Mouse (Mus musculus) embryonic facial prominence, embryonic 14.5 days (tissue): ENCODE measurements around the gene Il18. TPM values are rescaled to one million over a fixed set of nuclear protein-coding genes. Genes with fewer than 3 reads are reported as not detected.
A peak's percentile ranks its signal among the peaks of the same experiment; 100 is the strongest.

Experiments
- ATAC-seq: fragments of 200-750 bp; cut with Nextera tagmentation; 2 replicates; pipeline ENCODE4 v1.8.0; 2017; ENCODE audit warnings: low read depth, moderate number of reproducible peaks, moderate TSS enrichment
- DNase-seq: peaks from one replicate; pipeline ENCODE4 v3.0.0-alpha.2; 2015; ENCODE audit warnings: low spot score
- H3K27ac ChIP-seq: fragments of 300-500 bp; sonication (generic); replicated peaks from 2 replicates; pipeline ENCODE4 v1.5.1; 2014; ENCODE audit warnings: low read depth, mild to moderate bottlenecking, low read length, moderate library complexity
- H3K27me3 ChIP-seq: fragments of 300-500 bp; sonication (generic); replicated peaks from 2 replicates; pipeline ENCODE4 v1.6.1; 2014; ENCODE audit warnings: low read length; ENCODE audit not compliant: control insufficient read depth, insufficient read depth
- H3K36me3 ChIP-seq: fragments of 300-500 bp; sonication (generic); 2 replicates; pipeline ENCODE4 v1.6.1; 2014; ENCODE audit warnings: low read length, mixed read lengths; ENCODE audit not compliant: control insufficient read depth, insufficient read depth
- H3K4me1 ChIP-seq: fragments of 300-500 bp; sonication (generic); 2 replicates; pipeline ENCODE4 v1.6.1; 2014; ENCODE audit warnings: antibody characterized with exemption, low read length; ENCODE audit not compliant: control insufficient read depth, insufficient read depth
- H3K4me2 ChIP-seq: fragments of 300-500 bp; sonication (generic); 2 replicates; pipeline ENCODE4 v1.6.1; 2014; ENCODE audit warnings: low read depth, mild to moderate bottlenecking, low read length, moderate library complexity, mixed read lengths
- H3K4me3 ChIP-seq: fragments of 300-500 bp; sonication (generic); 2 replicates; pipeline ENCODE4 v1.5.1; 2014; ENCODE audit warnings: low read depth, mild to moderate bottlenecking, low read length
- H3K9ac ChIP-seq: fragments of 300-500 bp; sonication (generic); 2 replicates; pipeline ENCODE4 v1.6.1; 2014; ENCODE audit warnings: low read depth, mild to moderate bottlenecking, low read length, moderate library complexity, mixed read lengths
- H3K9me3 ChIP-seq: fragments of 300-500 bp; sonication (generic); 2 replicates; pipeline ENCODE4 v1.6.1; 2016; ENCODE audit warnings: low read length; ENCODE audit not compliant: control insufficient read depth
- WGBS: fragments of 180-500 bp; shearing (Covaris S2); extraction: QIAGEN DNeasy Blood & Tissue Kit; methylation state at CpG from one replicate; pipeline ENCODE4 v1.1.7; 2014; 5-methylcytosine and 5-hydroxymethylcytosine counted together
- polyA plus RNA-seq: library from polyadenylated mRNA; unstranded; fragments of >200 nt; fragmentation: Nextera tagmentation; extraction: Ambion mirVana; gene quantifications from 2 replicates; pipeline ENCODE4 v1.2.1, GENCODE M21; 2014

Gene Il18
- 6.1 and 7.7 TPM in 2 replicates for polyA plus RNA-seq

- Histone ChIP-seq H3K27me3 (no peaks in the 10 kb centered on the region), H3K36me3 (no peaks in the 10 kb centered on the region), H3K9me3 (no peaks in the 10 kb centered on the region), H3K9ac (peak within 1 kb of the TSS; percentile 34; the same call in 1 of the 2 replicates), H3K4me3 (peak within 1 kb of the TSS; percentile 19; the same call in 1 of the 2 replicates), H3K4me1 (no peaks in the 10 kb centered on the region), H3K4me2 (peak within 1 kb of the TSS; percentile 39), H3K27ac (peak within 1 kb of the TSS; percentile 8; the same call in 1 of the 2 replicates)
- WGBS, result 25% methylated on average over 12 of the region's 12 CpGs
- ATAC-seq (peak; percentile 90), DNase-seq (peak; percentile 80)
These were observed at the start of gene Il18 for GRCm38 (mm10) chr9:50554241-50555093. Gene Il18, plus strand, starts transcription at chr9:50554827.

- H3K36me3 ChIP-seq, result no peaks in the 10 kb centered on the region
- H3K4me3 ChIP-seq, result no peak overlapping the region
- no peak for DNase-seq
- H3K27ac ChIP-seq, result no peak overlapping the region
- no peak for ATAC-seq
- no peaks in the 10 kb centered on the region for H3K27me3 ChIP-seq
- no peaks in the 10 kb centered on the region for H3K4me1 ChIP-seq
- WGBS, result 69% methylated on average over 6 of the region's 6 CpGs
- 0 out of 2 replicates have a peak overlapping the region, but pooled peaks have one; percentile 25 for H3K9ac ChIP-seq
- no peaks in the 10 kb centered on the region for H3K9me3 ChIP-seq
- no peak overlapping the region for H3K4me2 ChIP-seq
These were observed 49.2 kb upstream of the Il18 start for GRCm38 (mm10) chr9:50505405-50505804.

GRCm38 (mm10) chr9:50507570-50507969, 47.1 kb upstream of the Il18 start:
- no peaks in the 10 kb centered on the region for H3K9me3 ChIP-seq
- DNase-seq (peak; percentile 20), ATAC-seq (no peak)
- no peak overlapping the region for H3K9ac ChIP-seq
- no peaks in the 10 kb centered on the region for H3K27me3 ChIP-seq
- H3K4me1 ChIP-seq, result no peaks in the 10 kb centered on the region
- 63% methylated on average over 7 of the region's 7 CpGs for WGBS
- H3K36me3 ChIP-seq, result no peaks in the 10 kb centered on the region
- H3K27ac ChIP-seq, result no peak overlapping the region
- no peak overlapping the region for H3K4me2 ChIP-seq
- H3K4me3 ChIP-seq, result no peak overlapping the region

GRCm38 (mm10) chr9:50515462-50515861, 39.2 kb upstream of the Il18 start:
- H3K4me3 ChIP-seq, result no peak overlapping the region
- H3K36me3 ChIP-seq, result no peaks in the 10 kb centered on the region
- H3K9me3 ChIP-seq, result no peaks in the 10 kb centered on the region
- H3K27ac ChIP-seq, result no peak overlapping the region
- WGBS, result 78% methylated on average over 5 of the region's 5 CpGs
- ATAC-seq (no peak), DNase-seq (no peak)
- H3K4me2 ChIP-seq, result no peak overlapping the region
- H3K9ac ChIP-seq, result no peak overlapping the region
- no peaks in the 10 kb centered on the region for H3K27me3 ChIP-seq
- no peaks in the 10 kb centered on the region for H3K4me1 ChIP-seq

GRCm38 (mm10) chr9:50518781-50519180, 35.8 kb upstream of the Il18 start:
- DNase-seq, result no peak

GRCm38 (mm10) chr9:50520748-50521147, 33.9 kb upstream of the Il18 start:
- Histone ChIP-seq H3K4me1 (no peaks in the 10 kb centered on the region), H3K27me3 (no peaks in the 10 kb centered on the region), H3K36me3 (no peaks in the 10 kb centered on the region), H3K9ac (no peak overlapping the region), H3K4me2 (no peak overlapping the region), H3K27ac (no peak overlapping the region), H3K4me3 (no peak overlapping the region), H3K9me3 (no peaks in the 10 kb centered on the region)
- DNase-seq, result no peak
- 85% methylated on average over 6 of the region's 6 CpGs for WGBS
- no peak for ATAC-seq

More at GRCm38 (mm10) chr9:50518781-50519180, 35.8 kb upstream of the Il18 start:
- Histone ChIP-seq H3K36me3 (no peaks in the 10 kb centered on the region), H3K4me3 (no peak overlapping the region), H3K4me2 (no peak overlapping the region), H3K27ac (no peak overlapping the region), H3K9ac (no peak overlapping the region), H3K27me3 (no peaks in the 10 kb centered on the region), H3K9me3 (no peaks in the 10 kb centered on the region), H3K4me1 (no peaks in the 10 kb centered on the region)
- no peak for ATAC-seq
- WGBS, result 8% methylated on average over 2 of the region's 2 CpGs

GRCm38 (mm10) chr9:50521562-50521961, 33.1 kb upstream of the Il18 start:
- no peak for DNase-seq
- Histone ChIP-seq H3K4me2 (no peak overlapping the region), H3K27me3 (no peaks in the 10 kb centered on the region), H3K4me3 (no peak overlapping the region), H3K36me3 (no peaks in the 10 kb centered on the region), H3K9ac (no peak overlapping the region), H3K4me1 (no peaks in the 10 kb centered on the region), H3K27ac (no peak overlapping the region), H3K9me3 (no peaks in the 10 kb centered on the region)
- no peak for ATAC-seq
- 55% methylated on average over 2 of the region's 2 CpGs for WGBS

DNA sequence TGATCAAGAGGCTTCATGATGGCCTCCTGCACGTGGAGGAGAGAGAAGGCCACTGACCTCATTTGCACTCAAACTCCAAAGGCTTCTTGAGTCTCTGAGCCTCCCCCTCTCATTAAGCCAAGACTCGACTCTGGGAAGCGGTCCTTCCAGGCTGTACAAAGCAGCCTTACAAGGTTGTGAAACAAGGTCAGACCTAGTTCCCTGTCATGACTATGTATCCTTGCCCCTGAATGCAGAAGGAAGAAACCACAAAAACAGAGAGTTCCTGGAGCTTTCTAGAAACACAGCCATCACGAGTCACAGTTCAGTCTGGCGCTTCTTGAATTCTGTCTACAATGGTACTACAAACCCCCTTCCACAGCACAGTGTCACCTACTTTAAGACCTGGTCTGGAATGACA, 32.1 kb upstream of the Il18 start:
- Histone ChIP-seq H3K9me3 (no peaks in the 10 kb centered on the region), H3K4me1 (peaks cover 4% of the 10 kb centered on the region), H3K9ac (no peak overlapping the region), H3K4me2 (no peak overlapping the region), H3K27me3 (no peaks in the 10 kb centered on the region), H3K27ac (no peak overlapping the region), H3K4me3 (no peak overlapping the region), H3K36me3 (no peaks in the 10 kb centered on the region)
- DNase-seq (no peak), ATAC-seq (no peak)
- WGBS, result 79% methylated on average over 5 of the region's 5 CpGs

GRCm38 (mm10) chr9:50524936-50525335, 29.7 kb upstream of the Il18 start:
- H3K4me2 ChIP-seq, result no peak overlapping the region
- H3K4me1 ChIP-seq, result peaks cover 6% of the 10 kb centered on the region
- no peak overlapping the region for H3K9ac ChIP-seq
- H3K27me3 ChIP-seq, result no peaks in the 10 kb centered on the region
- no peak for DNase-seq
- no peak for ATAC-seq
- 85% methylated on average over 5 of the region's 5 CpGs for WGBS
- no peak overlapping the region for H3K27ac ChIP-seq
- H3K4me3 ChIP-seq, result no peak overlapping the region
- H3K36me3 ChIP-seq, result no peaks in the 10 kb centered on the region
- H3K9me3 ChIP-seq, result no peaks in the 10 kb centered on the region
